Mouse (Mus musculus): ENCODE results near the gene Dynll2.
A peak's percentile ranks its signal among the peaks of the same experiment; 100 is the strongest.
"Not testable (repeated sequence)": the region's sequence is repeated elsewhere in the genome, so short reads cannot be mapped to it uniquely, and the experiment has no call there.

Dynll2 gene

GRCm38 (mm10) chr11:87991806-87992205, 4.5 kb upstream of the Dynll2 start:
- no peak for ATAC-seq (ENCODE audit: insufficient number of reproducible peaks, low FRiP score, low TSS enrichment)

GRCm38 (mm10) chr11:87987861-87988260, 528 bp upstream of the Dynll2 start:
- no peak for ATAC-seq (ENCODE audit: insufficient number of reproducible peaks, low FRiP score, low TSS enrichment)

GRCm38 (mm10) chr11:87986141-87986741, 1.1 kb downstream of the Dynll2 start:
- ATAC-seq (ENCODE audit: insufficient number of reproducible peaks, low FRiP score, low TSS enrichment), result no peak

DNA sequence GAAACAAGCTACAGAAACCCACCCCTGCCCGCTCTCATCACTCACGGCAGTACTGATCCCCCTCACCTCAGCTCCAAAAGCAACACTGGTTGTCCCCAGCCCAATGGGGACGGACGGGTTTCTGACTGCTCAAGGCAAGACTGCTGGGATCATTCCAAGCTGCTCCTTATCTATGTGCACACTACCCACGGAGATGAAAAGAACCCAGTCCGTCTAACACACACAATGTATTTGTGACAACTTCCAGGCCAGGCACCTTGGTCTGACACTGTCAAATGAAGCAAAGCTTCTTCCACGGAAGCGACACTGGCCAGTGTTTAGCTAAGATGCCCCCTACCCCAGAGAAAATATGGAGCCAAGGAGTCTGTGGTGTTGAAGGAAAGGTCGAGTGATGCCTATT, 1.7 kb downstream of the Dynll2 start:
- ATAC-seq (ENCODE audit: insufficient number of reproducible peaks, low FRiP score, low TSS enrichment), result no peak

GRCm38 (mm10) chr11:87984571-87984970, 2.8 kb downstream of the Dynll2 start:
- no peak for ATAC-seq (ENCODE audit: insufficient number of reproducible peaks, low FRiP score, low TSS enrichment)

DNA sequence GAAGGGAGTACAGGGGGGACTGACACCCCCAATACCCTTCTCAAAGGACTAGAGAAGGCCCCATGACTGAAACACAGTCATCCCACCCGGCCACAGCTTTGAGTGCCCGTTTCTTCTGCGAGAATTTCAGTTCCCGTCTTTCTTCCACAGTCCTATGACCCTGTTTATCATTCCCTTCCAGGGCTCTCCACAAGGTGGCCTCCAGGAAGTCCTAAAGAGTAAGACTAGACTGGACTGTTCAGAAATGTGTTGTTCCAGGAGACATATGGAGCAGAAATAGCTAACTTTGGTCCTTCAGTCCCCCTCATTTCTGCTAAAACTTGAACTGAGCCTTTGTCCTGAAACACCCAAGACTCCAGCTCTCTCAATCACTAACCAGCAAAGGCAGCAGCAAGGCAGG, 8.4 kb downstream of the Dynll2 start:
- no peak for ATAC-seq (ENCODE audit: insufficient number of reproducible peaks, low FRiP score, low TSS enrichment)

GRCm38 (mm10) chr11:87977021-87977420, 10.3 kb downstream of the Dynll2 start:
- not testable (repeated sequence) for ATAC-seq (ENCODE audit: insufficient number of reproducible peaks, low FRiP score, low TSS enrichment)

DNA sequence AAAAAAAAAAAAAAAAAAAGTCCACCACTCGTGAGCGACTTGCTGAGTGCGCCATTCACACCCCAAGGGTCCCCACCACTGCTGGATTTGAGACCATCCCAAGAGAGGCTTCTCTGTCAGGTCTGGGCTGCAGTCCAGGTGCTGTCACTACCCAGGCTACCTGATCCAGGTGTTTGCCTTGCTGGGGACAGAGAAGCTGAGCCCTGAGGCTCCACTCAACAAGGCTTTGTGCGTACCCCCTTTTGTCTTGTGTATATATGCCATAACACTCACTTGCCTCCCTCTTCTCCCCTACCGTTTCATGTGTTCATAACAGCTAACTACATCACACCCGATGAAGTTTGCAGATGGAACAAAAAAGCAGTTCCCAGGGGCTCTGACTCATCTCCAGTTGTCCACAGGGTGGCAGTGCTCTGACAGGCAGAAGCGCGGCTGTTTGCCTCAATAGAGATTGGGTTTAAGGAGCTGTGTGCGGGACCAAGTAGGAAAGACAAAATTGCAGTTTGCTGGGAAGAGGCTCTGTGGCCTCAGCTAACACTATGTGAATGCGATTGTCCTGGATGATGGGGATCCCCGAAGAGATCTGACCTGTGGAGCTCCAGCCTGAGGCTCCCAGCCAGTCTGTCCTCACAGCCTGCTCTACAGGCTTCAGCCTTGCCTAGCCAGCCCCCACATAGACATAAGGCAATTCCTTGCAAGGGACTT, 12.7 kb downstream of the Dynll2 start:
- no peak for ATAC-seq (ENCODE audit: insufficient number of reproducible peaks, low FRiP score, low TSS enrichment)

DNA sequence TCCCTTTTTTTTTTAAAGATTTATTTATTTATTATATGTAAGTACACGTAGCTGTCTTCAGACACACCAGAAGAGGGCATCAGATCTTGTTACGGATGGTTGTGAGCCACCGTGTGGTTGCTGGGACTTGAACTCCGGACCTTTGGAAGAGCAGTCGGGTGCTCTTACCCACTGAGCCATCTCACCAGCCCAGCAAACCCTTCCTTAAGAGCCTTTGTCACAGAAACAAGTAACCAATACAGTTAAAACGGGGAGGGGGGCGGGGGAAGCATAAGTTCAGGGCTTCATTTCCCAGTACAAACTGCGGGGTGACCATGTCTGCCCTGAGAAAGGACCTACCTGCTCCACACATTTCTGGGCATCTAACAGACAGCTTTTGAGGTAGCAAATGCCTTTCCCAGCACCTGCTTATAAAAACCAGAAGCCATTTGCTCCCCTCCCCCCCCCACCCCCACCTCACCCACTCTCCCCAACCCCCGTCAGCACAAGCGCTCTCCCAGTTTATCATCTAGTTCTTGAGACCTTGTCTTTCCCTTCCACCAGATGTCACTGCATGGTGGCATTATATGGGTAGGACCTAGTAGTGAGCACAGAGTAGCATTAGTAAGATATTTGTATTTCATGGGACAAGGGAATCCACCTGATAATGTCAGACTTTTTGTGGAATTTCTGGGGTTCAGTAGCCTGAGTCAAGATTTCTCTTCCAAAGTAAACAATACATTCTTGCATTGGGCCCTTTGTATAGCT, 13.6 kb downstream of the Dynll2 start:
- no peak for ATAC-seq (ENCODE audit: insufficient number of reproducible peaks, low FRiP score, low TSS enrichment)

DNA sequence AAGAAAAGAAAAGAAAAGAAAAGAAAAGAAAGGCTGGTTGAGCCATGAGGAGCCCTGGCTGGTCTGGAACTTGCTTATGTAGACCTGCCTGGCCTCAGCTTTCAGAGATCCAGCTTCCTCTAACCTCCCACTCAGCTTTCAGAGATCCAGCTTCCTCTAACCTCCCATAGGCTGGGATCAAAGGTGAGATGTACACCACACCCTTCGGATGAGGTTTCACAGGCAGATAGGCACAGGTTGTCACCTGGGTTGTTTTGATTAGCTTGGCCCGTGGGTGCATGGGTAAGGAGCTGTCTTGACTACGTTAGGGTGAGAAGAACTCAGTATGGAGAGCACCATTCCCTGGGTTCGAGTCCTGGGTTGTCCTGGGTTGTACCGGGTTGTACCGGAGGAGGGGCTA, 14.5 kb downstream of the Dynll2 start:
- ATAC-seq (ENCODE audit: insufficient number of reproducible peaks, low FRiP score, low TSS enrichment), result no peak

DNA sequence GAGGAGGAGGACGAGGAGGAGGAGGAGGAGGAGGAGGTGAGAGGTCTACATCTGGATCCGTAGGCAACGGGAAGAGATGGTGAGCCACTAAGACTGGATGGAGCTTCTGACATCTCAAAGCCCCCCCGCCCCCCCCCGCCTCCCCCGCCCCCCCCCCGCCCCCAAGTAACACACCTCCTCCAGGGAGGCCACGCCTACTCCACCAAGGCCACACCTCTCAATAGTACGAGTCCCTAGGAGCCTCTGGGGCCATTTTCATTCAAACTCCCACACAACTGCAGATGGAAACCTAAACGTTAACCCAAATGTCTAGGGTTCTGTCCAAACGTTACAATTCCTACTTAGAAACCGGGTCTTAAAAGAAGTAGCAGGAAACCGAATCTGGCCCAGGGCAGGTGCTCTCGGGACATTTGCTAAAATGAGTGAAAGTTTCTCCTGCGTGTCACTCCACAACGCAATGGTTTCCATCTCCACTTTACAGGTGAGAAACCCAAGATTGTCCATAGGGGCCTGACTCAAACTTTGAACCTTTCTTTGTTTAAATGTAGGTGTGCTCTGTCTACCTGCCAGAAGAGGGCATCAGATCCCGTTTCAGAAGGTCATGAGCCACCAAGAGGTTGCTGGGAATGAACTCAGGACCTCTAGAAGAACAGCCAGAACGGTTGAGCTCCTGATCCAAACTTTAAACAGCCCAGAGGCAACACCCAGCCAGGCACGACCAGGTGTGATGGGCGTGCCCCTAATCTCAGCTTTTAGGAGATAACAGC, 18.8 kb downstream of the Dynll2 start:
- ATAC-seq (ENCODE audit: insufficient number of reproducible peaks, low FRiP score, low TSS enrichment), result no peak

- ATAC-seq (ENCODE audit: insufficient number of reproducible peaks, low FRiP score, low TSS enrichment), result peak; percentile 20; the same call in 1 of the 2 replicates
Measured at GRCm38 (mm10) chr11:87967692-87968289, 19.5 kb downstream of the Dynll2 start.

- ATAC-seq (ENCODE audit: insufficient number of reproducible peaks, low FRiP score, low TSS enrichment), result 0 out of 2 replicates have a peak, but pooled peaks have one; percentile 31
Measured at GRCm38 (mm10) chr11:87966214-87966613, 21.1 kb downstream of the Dynll2 start.

DNA sequence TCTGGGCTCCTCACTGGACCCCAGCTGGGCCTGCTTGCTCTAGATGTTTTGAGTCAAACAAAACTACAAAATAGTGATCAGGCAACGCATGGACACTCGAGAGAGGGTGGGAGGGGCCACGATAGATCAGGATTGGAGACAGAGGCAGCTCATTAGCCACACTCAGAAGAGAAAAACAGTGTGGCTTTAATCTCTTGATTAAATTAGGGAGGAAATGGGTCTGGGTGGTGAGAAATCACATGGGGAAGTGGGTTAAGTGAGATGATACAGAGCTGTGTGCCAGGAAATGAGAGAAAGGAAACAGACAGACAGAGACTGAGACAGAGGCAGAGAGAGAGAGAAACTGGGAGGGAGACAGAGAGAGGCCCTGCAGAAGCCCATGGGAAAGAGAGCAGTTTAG, 22.0 kb downstream of the Dynll2 start:
- no peak for ATAC-seq (ENCODE audit: insufficient number of reproducible peaks, low FRiP score, low TSS enrichment)

DNA sequence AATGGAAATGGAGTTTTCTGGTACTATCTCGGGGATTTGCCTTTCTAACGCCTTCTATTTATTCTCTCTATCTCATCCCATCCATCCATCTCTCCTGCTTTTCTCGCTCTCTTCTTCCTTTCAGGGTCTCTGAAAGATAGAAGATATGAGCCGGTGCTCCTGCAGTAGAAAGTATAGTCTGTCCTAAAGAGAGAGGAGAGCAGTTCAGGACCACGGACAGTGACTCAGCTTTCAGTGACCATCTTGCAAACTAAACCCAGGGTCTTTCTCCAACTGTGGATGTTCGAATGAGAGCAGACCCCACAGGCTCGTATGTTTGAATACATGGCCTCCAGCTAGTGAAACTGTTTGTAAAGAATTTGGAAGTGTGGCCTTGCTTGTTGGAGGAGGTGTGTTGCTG, 30.3 kb downstream of the Dynll2 start:
- ATAC-seq (ENCODE audit: insufficient number of reproducible peaks, low FRiP score, low TSS enrichment), result no peak

GRCm38 (mm10) chr11:87955144-87955543, 32.2 kb downstream of the Dynll2 start:
- no peak for ATAC-seq (ENCODE audit: insufficient number of reproducible peaks, low FRiP score, low TSS enrichment)

GRCm38 (mm10) chr11:87949990-87950389, 37.3 kb downstream of the Dynll2 start:
- no peak for ATAC-seq (ENCODE audit: insufficient number of reproducible peaks, low FRiP score, low TSS enrichment)

- no peak for ATAC-seq (ENCODE audit: insufficient number of reproducible peaks, low FRiP score, low TSS enrichment)
Measured at GRCm38 (mm10) chr11:87935467-87935866, 51.9 kb downstream of the Dynll2 start.

- ATAC-seq (ENCODE audit: insufficient number of reproducible peaks, low FRiP score, low TSS enrichment), result no peak
Measured at GRCm38 (mm10) chr11:87933731-87934130, 53.6 kb downstream of the Dynll2 start.

GRCm38 (mm10) chr11:87930348-87930747, 57.0 kb downstream of the Dynll2 start:
- no peak for ATAC-seq (ENCODE audit: insufficient number of reproducible peaks, low FRiP score, low TSS enrichment)
